Mouse (Mus musculus) ES-E14 (cell line): ENCODE measurements around the gene Mau2. TPM values are rescaled to one million over a fixed set of nuclear protein-coding genes. Genes with fewer than 3 reads are reported as not detected.
A peak's percentile ranks its signal among the peaks of the same experiment; 100 is the strongest.

Experiments
- DNase-seq: peaks from one replicate; pipeline ENCODE4 v3.0.0-alpha.2; 2013; ENCODE audit warnings: low read depth, low spot score
- H3K27ac ChIP-seq: 2 replicates; pipeline ENCODE4 v1.5.1; 2012; ENCODE audit warnings: low read depth, mild to moderate bottlenecking, low read length, moderate library complexity, mixed read lengths; ENCODE audit not compliant: poor library complexity, insufficient read depth, severe bottlenecking
- H3K36me3 ChIP-seq: 2 replicates; pipeline ENCODE4 v1.6.1; 2012; ENCODE audit warnings: mild to moderate bottlenecking, low read length, moderate library complexity, mixed read lengths; ENCODE audit not compliant: control insufficient read depth, poor library complexity, insufficient read depth, severe bottlenecking
- H3K4me1 ChIP-seq, 2 experiments: fragments of 150-350 bp in 1 of 2; sonication (generic) in 1 of 2; 2 replicates each; pipeline ENCODE4 v1.6.1; 2012; ENCODE audit warnings: low read length in 2 of 2, mild to moderate bottlenecking in 1 of 2, mixed read lengths in 1 of 2; ENCODE audit not compliant: control insufficient read depth in 2 of 2, insufficient read depth in 2 of 2, poor library complexity in 1 of 2
- H3K4me3 ChIP-seq, 2 experiments: fragments of 150-350 bp in 1 of 2; sonication (generic) in 1 of 2; 2 replicates each; pipeline ENCODE4 v1.5.1; 2012; ENCODE audit warnings: low read length in 2 of 2, low read depth in 1 of 2, mild to moderate bottlenecking in 1 of 2, mixed read lengths in 1 of 2; ENCODE audit not compliant: insufficient read depth in 1 of 2, poor library complexity in 1 of 2, severe bottlenecking in 1 of 2
- H3K9ac ChIP-seq: 2 replicates; pipeline ENCODE4 v1.6.1; 2012; ENCODE audit warnings: low read depth, mild to moderate bottlenecking, low read length, mixed read lengths; ENCODE audit not compliant: poor library complexity, insufficient read depth, severe bottlenecking
- H3K9me3 ChIP-seq: fragments of 150-350 bp; sonication (generic); 2 replicates; pipeline ENCODE4 v1.6.1; 2012; ENCODE audit warnings: low read depth, mild to moderate bottlenecking, low read length; ENCODE audit not compliant: control insufficient read depth, insufficient read depth
- CHD2 ChIP-seq: IDR thresholded peaks from 2 replicates; pipeline ENCODE4 v1.6.1; 2014; ENCODE audit warnings: mild to moderate bottlenecking, low read depth, low read length, inconsistent platforms
- HCFC1 ChIP-seq: IDR thresholded peaks from 2 replicates; pipeline ENCODE4 v1.6.1; 2012; ENCODE audit warnings: low read length, inconsistent platforms, borderline replicate concordance; ENCODE audit not compliant: insufficient read depth
- MAFK ChIP-seq: IDR thresholded peaks from 2 replicates; pipeline ENCODE4 v1.6.1; 2014; ENCODE audit warnings: mild to moderate bottlenecking, low read depth, low read length, inconsistent platforms; ENCODE audit not compliant: insufficient read depth
- ZC3H11A ChIP-seq: IDR thresholded peaks from 2 replicates; pipeline ENCODE4 v1.6.1; 2012; ENCODE audit warnings: low read depth, mild to moderate bottlenecking, inconsistent platforms, low read length, borderline replicate concordance
- ZNF384 ChIP-seq: IDR thresholded peaks from 2 replicates; pipeline ENCODE4 v1.6.1; 2012; ENCODE audit warnings: low read depth, low read length, inconsistent platforms
- in situ Hi-C, 2 experiments: fragments of 600-800 bp; cut with MboI; formaldehyde crosslinking; loops; one replicate each; pipeline ENCODE4 v1.15.1; 2025; ENCODE audit warnings: low sequenced_read_pairs in 2 of 2, inconsistent platforms in 1 of 2; ENCODE audit not compliant: unreplicated experiment in 2 of 2
- total RNA-seq: library from RNA; depleted of rRNA; stranded (reverse); fragments of 300-350 nt; gene quantifications from 2 replicates; pipeline ENCODE4 v1.2.3, GENCODE M21; 2012; rRNA removed

Mau2 gene
- total RNA-seq = 82.4 and 124 TPM in 2 replicates

DNA sequence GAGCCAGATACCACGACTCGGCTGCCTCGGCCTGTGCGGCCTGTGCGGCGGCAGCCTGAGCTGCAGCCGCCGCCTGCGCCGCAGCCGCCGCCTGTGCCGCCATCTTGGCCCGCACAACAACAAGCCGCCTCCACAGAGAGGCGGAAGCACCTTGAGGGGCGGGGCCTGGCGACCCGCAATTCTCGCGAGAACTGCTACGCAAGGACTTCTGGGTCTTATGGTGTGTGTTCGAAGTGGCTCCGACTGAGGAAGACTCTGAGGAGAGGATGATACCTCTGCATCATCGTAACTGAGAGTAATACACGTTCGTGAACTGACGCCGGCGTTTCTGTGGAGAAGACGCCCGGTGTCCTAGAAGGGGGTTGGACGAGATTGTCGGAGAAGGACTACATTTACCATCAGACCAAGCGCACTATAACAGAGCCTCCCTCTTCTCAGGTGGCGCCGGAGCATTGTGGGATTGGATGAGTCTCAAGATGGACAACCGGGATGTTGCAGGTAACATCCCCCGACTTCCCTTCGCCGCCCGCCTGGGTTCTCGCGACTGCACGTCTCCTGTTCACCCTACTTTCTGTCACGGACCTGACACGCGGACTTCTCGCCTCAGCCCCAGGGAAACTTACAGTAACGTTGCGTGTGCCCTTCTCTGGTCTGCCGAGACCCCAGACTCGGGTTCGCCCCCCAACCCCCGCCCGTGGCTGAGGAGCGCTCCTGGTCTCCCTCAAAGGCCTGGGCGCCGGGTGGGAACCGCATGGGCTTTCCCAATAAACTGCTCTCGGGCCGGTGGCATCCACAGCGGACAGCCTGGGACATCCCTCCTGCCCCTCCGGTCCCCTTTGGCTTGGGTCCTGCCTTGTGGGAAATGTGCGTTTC is at the start of gene Mau2, which contains the start of gene Sugp1:
TSS of gene Mau2 (minus strand) at position 152 of the 873 bp plus-strand sequence.
TSS of gene Sugp1 (plus strand) at position 231 of the 873 bp plus-strand sequence.
- Histone ChIP-seq H3K4me1 (peaks cover 0 to 6% of the 10 kb centered on the region in 2 experiments; a peak in 2 of 4 replicates), H3K27ac (peak within 1 kb of the TSS; percentile 85), H3K36me3 (no peaks in the 10 kb centered on the region), H3K4me3 (peak within 1 kb of the TSS; percentile 87 to 95), H3K9ac (peak within 1 kb of the TSS; percentile 95), H3K9me3 (no peaks in the 10 kb centered on the region)
- in situ Hi-C loops = no loop called here
- TF ChIP-seq HCFC1 (peak; percentile 90), ZC3H11A (no peak), MAFK (no peak), ZNF384 (no peak), CHD2 (peak; percentile 99)
- DNase-seq = peak; percentile 94

DNA sequence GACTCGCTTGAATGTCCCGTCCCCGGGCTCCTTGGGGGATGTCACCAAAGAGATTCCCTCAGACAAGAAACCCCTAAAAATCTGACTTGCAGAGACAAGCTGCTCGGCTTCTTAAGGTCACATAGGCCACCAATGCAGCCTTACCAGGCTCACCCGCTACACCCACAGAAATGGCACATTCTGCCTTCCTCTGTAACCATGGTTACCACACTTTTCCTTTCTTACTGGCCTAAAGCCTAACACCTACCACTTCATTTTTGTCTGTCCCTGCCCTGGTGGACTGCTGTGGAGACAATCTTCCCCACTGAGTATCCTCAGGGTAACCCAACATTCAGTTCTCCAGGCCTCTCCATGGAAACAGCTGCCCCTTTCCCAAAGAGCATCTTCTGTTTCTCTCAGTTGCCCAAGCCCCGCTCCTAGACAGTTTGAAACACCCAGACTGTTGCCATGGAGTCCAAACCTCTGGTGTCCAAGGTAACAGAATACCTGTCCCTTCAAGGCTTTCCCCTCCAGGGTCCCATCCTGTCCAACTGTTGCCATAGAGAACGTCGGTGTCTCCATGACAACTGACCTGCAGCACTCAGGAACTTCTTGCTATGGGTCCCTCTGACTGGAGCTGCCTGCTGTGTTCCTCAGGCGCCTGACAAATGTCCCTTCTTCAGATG is 46.9 kb upstream of the Mau2 start:
- TF ChIP-seq ZC3H11A (no peak), ZNF384 (no peak), CHD2 (no peak), MAFK (no peak), HCFC1 (no peak)
- no peaks in the 10 kb centered on the region; the same call in 1 of the 2 replicates for H3K36me3 ChIP-seq
- H3K4me1 ChIP-seq = peaks cover 5 to 17% of the 10 kb centered on the region in 2 experiments; a peak in 2 of 4 replicates
- H3K4me3 ChIP-seq = no peak overlapping the region
- DNase-seq = no peak
- no peak overlapping the region for H3K9ac ChIP-seq
- H3K27ac ChIP-seq = no peak overlapping the region
- in situ Hi-C loops = no loop called here
- H3K9me3 ChIP-seq = no peaks in the 10 kb centered on the region

DNA sequence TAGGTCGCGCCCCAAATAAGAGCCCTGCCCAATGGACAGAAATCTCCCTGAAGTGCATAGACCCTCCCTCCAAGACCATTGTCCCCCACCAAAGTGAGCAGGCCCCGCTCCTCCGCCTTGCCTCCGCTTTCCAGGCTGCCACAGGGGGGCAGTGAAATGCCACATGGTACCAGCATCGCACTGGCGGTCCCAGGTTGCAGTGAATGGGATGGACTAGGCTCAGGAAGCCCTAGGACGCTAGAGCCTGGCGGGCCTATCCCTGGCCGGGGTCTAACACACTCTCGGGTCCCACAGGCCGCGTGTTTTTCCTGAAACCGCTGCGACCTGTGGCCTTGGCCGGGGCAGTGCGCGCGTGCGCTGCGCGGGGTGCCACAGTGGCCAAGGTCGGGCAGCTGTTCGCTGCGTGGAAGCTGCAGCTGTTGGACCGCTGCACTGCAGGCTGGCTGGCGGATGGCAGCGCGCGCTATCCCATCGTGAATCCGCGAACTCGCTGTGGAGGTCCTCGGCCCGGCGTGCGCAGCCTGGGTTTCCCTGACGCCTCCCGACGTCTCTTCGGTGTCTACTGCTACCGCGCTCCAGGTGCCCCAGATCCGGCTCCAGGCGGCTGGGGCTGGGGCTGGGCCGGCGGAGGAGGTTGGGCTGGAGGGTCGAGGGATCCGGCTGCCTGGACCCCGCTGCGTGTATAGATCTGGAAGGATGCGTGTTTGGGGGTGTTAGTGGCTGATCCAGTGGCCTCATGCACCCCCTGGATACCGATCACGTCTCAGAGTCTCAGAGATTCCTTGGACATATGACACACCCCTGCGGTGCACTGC is 45.5 kb upstream of the Mau2 start:
- no peaks in the 10 kb centered on the region for H3K9me3 ChIP-seq
- H3K27ac ChIP-seq = no peak overlapping the region
- peak overlapping the region; percentile 35 for H3K9ac ChIP-seq
- in situ Hi-C loops = no loop called here
- peak overlapping the region; percentile 63 to 70 for H3K4me3 ChIP-seq
- H3K4me1 ChIP-seq = peaks cover 3 to 19% of the 10 kb centered on the region in 2 experiments; a peak in 2 of 4 replicates
- TF ChIP-seq ZNF384 (no peak), MAFK (no peak), ZC3H11A (no peak), HCFC1 (no peak), CHD2 (no peak)
- no peaks in the 10 kb centered on the region; the same call in 1 of the 2 replicates for H3K36me3 ChIP-seq
- DNase-seq = no peak

DNA sequence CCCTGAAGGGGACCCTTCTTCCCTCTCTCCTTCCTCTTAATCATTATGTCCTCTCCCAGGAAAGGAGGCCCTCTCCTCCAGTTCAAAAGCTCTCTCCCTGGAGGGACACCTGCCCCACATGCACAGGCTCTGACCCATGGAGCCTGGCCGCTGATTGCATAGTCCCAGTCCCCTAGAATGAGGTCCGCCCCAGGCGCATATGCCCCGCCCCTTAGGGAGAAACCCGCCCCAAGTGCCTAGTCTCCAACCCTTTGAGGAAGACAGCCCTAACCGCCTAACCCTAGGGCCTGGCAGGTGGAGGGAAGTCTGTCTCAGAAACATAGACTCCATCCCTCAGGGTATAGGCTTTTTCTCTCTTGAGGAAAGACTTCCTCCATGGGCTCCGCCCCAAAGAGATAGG is 44.7 kb upstream of the Mau2 start:
- no peak overlapping the region for H3K9ac ChIP-seq
- DNase-seq = no peak
- H3K36me3 ChIP-seq = no peaks in the 10 kb centered on the region; the same call in 1 of the 2 replicates
- H3K4me3 ChIP-seq = no peak overlapping the region; a peak in 2 of 4 replicates
- no peak for TF ChIP-seq ZC3H11A
- no peak for TF ChIP-seq ZNF384
- TF ChIP-seq HCFC1 = no peak
- TF ChIP-seq MAFK = no peak
- no peak for TF ChIP-seq CHD2
- peaks cover 0 to 19% of the 10 kb centered on the region in 2 experiments; a peak in 2 of 4 replicates for H3K4me1 ChIP-seq
- in situ Hi-C loops = no loop called here
- no peak overlapping the region for H3K27ac ChIP-seq
- no peaks in the 10 kb centered on the region for H3K9me3 ChIP-seq
